Mouse (Mus musculus): ENCODE data around the gene Olfr311. TPM values are rescaled to one million over a fixed set of nuclear protein-coding genes. Genes with fewer than 3 reads are reported as not detected.
"Not testable (repeated sequence)": the region's sequence is repeated elsewhere in the genome, so short reads cannot be mapped to it uniquely, and the experiment has no call there.

The Olfr311 gene
- not detected in 2 replicates for total RNA-seq (2014; rRNA removed)
- polyA plus RNA-seq (2015; fragmentation: Nextera tagmentation; extraction: Ambion mirVana): not detected in 2 replicates

GRCm38 (mm10) chr11:58838951-58839350 lies at the start of gene Olfr311:
Olfr311 (plus strand) TSS chr11:58839251.
- H3K27ac ChIP-seq (ENCODE audit: low read depth, low read length): not testable (repeated sequence)

DNA sequence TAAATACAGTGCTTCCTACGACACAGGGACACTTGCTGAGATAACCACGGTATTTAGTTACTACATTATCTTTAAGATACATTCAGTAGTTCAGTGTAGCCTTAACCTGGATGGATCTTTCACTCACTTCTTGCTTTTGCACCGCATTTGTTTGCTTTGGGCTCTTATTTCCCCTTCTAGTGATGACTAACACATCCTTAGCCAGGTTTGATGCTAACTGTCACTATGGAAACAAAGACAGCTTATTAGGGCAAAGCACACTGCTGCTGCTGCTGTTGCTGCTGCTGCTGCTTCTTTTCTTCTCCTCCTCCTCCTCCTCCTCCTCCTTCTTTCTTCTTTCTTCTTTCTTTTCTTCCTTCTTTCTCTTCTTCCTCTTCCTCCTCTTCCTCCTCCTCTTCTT lies 49.5 kb upstream of the Olfr311 start:
- H3K4me3 ChIP-seq (ENCODE audit: low read depth, low read length): no peak overlapping the region
- no peak for ATAC-seq (ENCODE audit: low FRiP score)
- 15% methylated on average over 3 of the region's 3 CpGs for WGBS
- no peaks in the 10 kb centered on the region for H3K36me3 ChIP-seq (ENCODE audit: insufficient read depth, low read length)
- H3K9me3 ChIP-seq (ENCODE audit: low read length): no peaks in the 10 kb centered on the region
- DNase-seq (ENCODE audit: low spot score): peak; percentile 31
- no peak overlapping the region for H3K9ac ChIP-seq (replicated peaks; ENCODE audit: low read length, poor library complexity, severe bottlenecking)
- TF ChIP-seq CTCF (IDR thresholded peaks at IDR 0.05): no peak
- no peaks in the 10 kb centered on the region for H3K27me3 ChIP-seq (ENCODE audit: insufficient read depth, low read length)
- 0 out of 2 replicates have a peak overlapping the region, but pooled peaks have one; percentile 6 for H3K4me2 ChIP-seq (ENCODE audit: low read depth, low read length, poor library complexity, severe bottlenecking)
- H3K27ac ChIP-seq (ENCODE audit: low read depth, low read length): no peak overlapping the region
- H3K4me1 ChIP-seq (ENCODE audit: insufficient read depth, low read length): no peaks in the 10 kb centered on the region

More at GRCm38 (mm10) chr11:58838951-58839350, at the start of gene Olfr311:
- ATAC-seq (ENCODE audit: low FRiP score); H3K9ac ChIP-seq (replicated peaks; ENCODE audit: low read length, poor library complexity, severe bottlenecking); H3K9me3 ChIP-seq (ENCODE audit: low read length); H3K4me3 ChIP-seq (ENCODE audit: low read depth, low read length); H3K27me3 ChIP-seq (ENCODE audit: insufficient read depth, low read length); H3K4me1 ChIP-seq (ENCODE audit: insufficient read depth, low read length); H3K4me2 ChIP-seq (ENCODE audit: low read depth, low read length, poor library complexity, severe bottlenecking); H3K36me3 ChIP-seq (ENCODE audit: insufficient read depth, low read length); DNase-seq (ENCODE audit: low spot score): not testable (repeated sequence)

GRCm38 (mm10) chr11:58790053-58790452 lies 49.0 kb upstream of the Olfr311 start:
- Histone ChIP-seq H3K4me2 (ENCODE audit: low read depth, low read length, poor library complexity, severe bottlenecking) (no peak overlapping the region), H3K9me3 (ENCODE audit: low read length) (no peaks in the 10 kb centered on the region), H3K27me3 (ENCODE audit: insufficient read depth, low read length) (no peaks in the 10 kb centered on the region), H3K9ac (replicated peaks; ENCODE audit: low read length, poor library complexity, severe bottlenecking) (no peak overlapping the region), H3K4me1 (ENCODE audit: insufficient read depth, low read length) (no peaks in the 10 kb centered on the region), H3K27ac (ENCODE audit: low read depth, low read length) (no peak overlapping the region), H3K36me3 (ENCODE audit: insufficient read depth, low read length) (no peaks in the 10 kb centered on the region), H3K4me3 (ENCODE audit: low read depth, low read length) (no peak overlapping the region)
- DNase-seq (ENCODE audit: low spot score): no peak
- WGBS: 57% methylated on average over 2 of the region's 2 CpGs
- ATAC-seq (ENCODE audit: low FRiP score): no peak
- no peak for TF ChIP-seq CTCF (IDR thresholded peaks at IDR 0.05)

GRCm38 (mm10) chr11:58790646-58791045 lies 48.4 kb upstream of the Olfr311 start:
- no peak overlapping the region for H3K27ac ChIP-seq (ENCODE audit: low read depth, low read length)
- ATAC-seq (ENCODE audit: low FRiP score) (no peak), DNase-seq (ENCODE audit: low spot score) (no peak)
- H3K27me3 ChIP-seq (ENCODE audit: insufficient read depth, low read length): no peaks in the 10 kb centered on the region
- H3K36me3 ChIP-seq (ENCODE audit: insufficient read depth, low read length): no peaks in the 10 kb centered on the region
- H3K9me3 ChIP-seq (ENCODE audit: low read length): no peaks in the 10 kb centered on the region
- H3K4me2 ChIP-seq (ENCODE audit: low read depth, low read length, poor library complexity, severe bottlenecking): no peak overlapping the region
- no peaks in the 10 kb centered on the region for H3K4me1 ChIP-seq (ENCODE audit: insufficient read depth, low read length)
- WGBS: 83% methylated on average over 6 of the region's 6 CpGs
- no peak overlapping the region for H3K9ac ChIP-seq (replicated peaks; ENCODE audit: low read length, poor library complexity, severe bottlenecking)
- TF ChIP-seq CTCF (IDR thresholded peaks at IDR 0.05): no peak
- no peak overlapping the region for H3K4me3 ChIP-seq (ENCODE audit: low read depth, low read length)

DNA sequence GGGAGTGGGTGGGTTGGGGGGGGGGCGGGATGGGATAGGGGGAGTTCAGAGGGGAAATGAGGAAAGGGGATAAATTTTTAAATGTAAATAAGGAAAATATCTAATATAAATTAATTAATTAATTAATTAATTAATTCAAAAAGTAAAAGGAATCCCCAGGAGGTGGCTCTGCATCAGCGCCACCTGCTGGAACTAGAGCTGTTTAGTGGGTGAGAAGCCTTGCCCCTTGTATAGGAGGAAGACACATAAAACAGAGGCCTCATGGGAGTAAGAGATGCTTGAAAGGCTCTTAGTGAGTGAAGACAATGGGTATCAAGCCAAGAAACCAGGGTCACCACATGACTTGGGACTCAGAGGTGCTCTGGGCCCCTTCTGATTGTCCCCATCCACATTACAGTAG lies 43.2 kb upstream of the Olfr311 start:
- TF ChIP-seq CTCF (IDR thresholded peaks at IDR 0.05): no peak
- ATAC-seq (ENCODE audit: low FRiP score): no peak
- WGBS: 83% methylated on average over 2 of the region's 2 CpGs

GRCm38 (mm10) chr11:58796850-58797249 lies 42.2 kb upstream of the Olfr311 start:
- DNase-seq (ENCODE audit: low spot score) (peak; percentile 4), ATAC-seq (ENCODE audit: low FRiP score) (no peak)
- Histone ChIP-seq H3K4me1 (ENCODE audit: insufficient read depth, low read length) (peaks cover 1% of the 10 kb centered on the region; the same call in 1 of the 2 replicates), H3K27me3 (ENCODE audit: insufficient read depth, low read length) (no peaks in the 10 kb centered on the region), H3K9me3 (ENCODE audit: low read length) (no peaks in the 10 kb centered on the region), H3K27ac (ENCODE audit: low read depth, low read length) (no peak overlapping the region), H3K36me3 (ENCODE audit: insufficient read depth, low read length) (no peaks in the 10 kb centered on the region), H3K9ac (replicated peaks; ENCODE audit: low read length, poor library complexity, severe bottlenecking) (no peak overlapping the region), H3K4me2 (ENCODE audit: low read depth, low read length, poor library complexity, severe bottlenecking) (no peak overlapping the region), H3K4me3 (ENCODE audit: low read depth, low read length) (no peak overlapping the region)
- TF ChIP-seq CTCF (IDR thresholded peaks at IDR 0.05): no peak
- 77% methylated on average over 7 of the region's 7 CpGs for WGBS

More for the DNA sequence above, 43.2 kb upstream of the Olfr311 start:
- H3K4me2 ChIP-seq (ENCODE audit: low read depth, low read length, poor library complexity, severe bottlenecking): no peak overlapping the region
- no peaks in the 10 kb centered on the region for H3K9me3 ChIP-seq (ENCODE audit: low read length)
- DNase-seq (ENCODE audit: low spot score): no peak
- H3K27me3 ChIP-seq (ENCODE audit: insufficient read depth, low read length): no peaks in the 10 kb centered on the region
- no peaks in the 10 kb centered on the region for H3K36me3 ChIP-seq (ENCODE audit: insufficient read depth, low read length)
- no peak overlapping the region for H3K4me3 ChIP-seq (ENCODE audit: low read depth, low read length)
- H3K4me1 ChIP-seq (ENCODE audit: insufficient read depth, low read length): no peaks in the 10 kb centered on the region
- no peak overlapping the region for H3K9ac ChIP-seq (replicated peaks; ENCODE audit: low read length, poor library complexity, severe bottlenecking)
- no peak overlapping the region for H3K27ac ChIP-seq (ENCODE audit: low read depth, low read length)

Measured in midbrain, postnatal 0 days (tissue).